10 mouse cellular contexts compared by ENCODE assay signal in the genomic region with DNA sequence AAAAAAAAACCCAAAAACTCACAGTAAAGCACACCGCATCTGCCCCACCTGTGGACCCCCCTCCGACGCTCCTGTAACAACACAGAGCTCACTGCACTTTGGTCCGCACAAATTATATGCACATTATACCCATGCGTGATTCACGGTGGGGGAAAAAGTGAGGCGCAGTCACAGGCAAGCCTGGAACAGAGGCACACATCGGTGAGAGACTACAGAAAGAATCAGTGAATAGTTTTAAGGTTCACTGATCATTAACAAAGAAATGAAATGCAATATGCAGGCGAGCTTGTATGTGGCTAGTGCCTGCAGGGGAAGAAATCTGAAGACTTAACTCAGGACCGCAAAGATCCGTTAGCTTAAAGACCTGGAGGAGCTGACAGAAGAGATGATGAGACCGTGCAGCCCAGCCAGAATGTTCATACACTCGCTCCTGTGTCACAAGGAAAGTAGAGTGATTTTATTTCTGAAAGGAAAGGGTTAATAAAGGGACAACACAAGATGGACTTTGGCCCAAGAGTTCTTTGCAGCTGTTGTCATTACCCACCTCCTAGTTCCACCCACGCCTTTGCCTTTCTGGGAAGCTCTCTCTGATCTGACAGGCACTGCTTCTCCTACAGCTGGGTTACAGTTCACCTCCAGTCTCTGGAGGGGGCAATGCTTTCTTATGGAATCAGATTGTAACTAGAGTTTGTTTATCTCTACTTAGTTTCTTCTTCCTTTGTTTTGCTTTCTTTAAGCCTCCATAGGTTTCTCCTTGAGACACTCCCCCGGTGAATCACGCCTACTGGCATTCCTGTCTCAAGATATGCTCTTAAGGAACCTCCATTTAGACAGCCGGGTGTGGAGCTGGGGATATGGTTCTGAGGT. TPM values are rescaled to one million over a fixed set of nuclear protein-coding genes. Genes with fewer than 3 reads are reported as not detected.
DNase-seq lines count a peak whose midpoint lies in the region; ATAC-seq and TF ChIP-seq lines count a peak whose summit lies in the region.
"Had no signal": no experiment of that assay in that cellular context is flagged by ENCODE, and none has a peak within 500 bp of the region (broad histone marks: within the 10 kb centered on the region; RNA-seq: fewer than 3 reads in every experiment).

No protein-coding gene starts in this region.

- no peak for ATAC-seq in heart, postnatal 0 days (ENCODE audit: insufficient read depth, low read depth)
- peak; percentile 62 for ATAC-seq in embryonic facial prominence, embryonic 14.5 days (ENCODE audit: low read depth)

- TF ChIP-seq CTCF in heart, postnatal 0 days (IDR thresholded peaks at IDR 0.05; ENCODE audit: low read depth): no peak

- H3K4me2 ChIP-seq in heart, postnatal 0 days (ENCODE audit: low read depth, low read length): no peak overlapping the region
- no peak overlapping the region for H3K4me2 ChIP-seq in embryonic facial prominence, embryonic 14.5 days (ENCODE audit: low read depth, low read length)

- H3K4me1 ChIP-seq in heart, postnatal 0 days (ENCODE audit: control insufficient read depth, insufficient read depth): peaks cover 10% of the 10 kb centered on the region; the same call in 1 of the 2 replicates
- H3K4me1 ChIP-seq in embryonic facial prominence, embryonic 14.5 days (ENCODE audit: control insufficient read depth, insufficient read depth, low read length): no peaks in the 10 kb centered on the region

- H3K27ac ChIP-seq in heart, postnatal 0 days (ENCODE audit: low read depth): no peak overlapping the region
- H3K27ac ChIP-seq in embryonic facial prominence, embryonic 14.5 days (replicated peaks; ENCODE audit: low read depth, low read length): no peak overlapping the region

- intact Hi-C loops in heart, postnatal 36 days (cut with DNase I): no loop called here

- 71% methylated on average over 17 of the region's 17 CpGs for WGBS in heart, postnatal 0 days
- 57% methylated on average over 17 of the region's 17 CpGs for WGBS in embryonic facial prominence, embryonic 14.5 days

- no peaks in the 10 kb centered on the region for H3K27me3 ChIP-seq in heart, postnatal 0 days (ENCODE audit: control insufficient read depth, insufficient read depth, low read length)
- no peaks in the 10 kb centered on the region for H3K27me3 ChIP-seq in embryonic facial prominence, embryonic 14.5 days (replicated peaks; ENCODE audit: control insufficient read depth, insufficient read depth, low read length)

- no peak for TF ChIP-seq EP300 in heart, postnatal 0 days (IDR thresholded peaks at IDR 0.05; ENCODE audit: low read depth)

- no peaks in the 10 kb centered on the region for H3K9me3 ChIP-seq in heart, postnatal 0 days (replicated peaks; ENCODE audit: control insufficient read depth, low read length)
- no peaks in the 10 kb centered on the region for H3K9me3 ChIP-seq in embryonic facial prominence, embryonic 14.5 days (ENCODE audit: control insufficient read depth, low read length)

- H3K4me3 ChIP-seq in heart, postnatal 0 days (ENCODE audit: low read depth, low read length): no peak overlapping the region
- H3K4me3 ChIP-seq in embryonic facial prominence, embryonic 14.5 days (ENCODE audit: low read depth, low read length): no peak overlapping the region

- no peaks in the 10 kb centered on the region for H3K36me3 ChIP-seq in heart, postnatal 0 days (replicated peaks; ENCODE audit: control insufficient read depth, insufficient read depth, low read length)
- no peaks in the 10 kb centered on the region for H3K36me3 ChIP-seq in embryonic facial prominence, embryonic 14.5 days (ENCODE audit: control insufficient read depth, insufficient read depth, low read length)

- H3K9ac ChIP-seq in heart, postnatal 0 days (replicated peaks; ENCODE audit: low read depth, low read length): no peak overlapping the region
- H3K9ac ChIP-seq in embryonic facial prominence, embryonic 14.5 days (ENCODE audit: low read depth, low read length): no peak overlapping the region

- peak; percentile 10 for DNase-seq in heart, postnatal 0 days (ENCODE audit: low spot score)
- no peak for DNase-seq in heart, postnatal 36 days
- peak; percentile 58 for DNase-seq in 3T3-L1 (ENCODE audit: low read depth, low spot score)
- peak; percentile 55 for DNase-seq in embryonic facial prominence, embryonic 14.5 days (ENCODE audit: low spot score)
- peak; percentile 45 to 63 for DNase-seq in kidney, postnatal 36 days
- DNase-seq in spleen, postnatal 14 days (ENCODE audit: low spot score in 2 of 2): no peak
- no peak for DNase-seq in cerebellum, adult 11-12 months
- DNase-seq in left cerebral cortex, adult 11 months (ENCODE audit: low spot score): no peak
- DNase-seq: gastrocnemius, postnatal 36 days had no signal

RNA-seq across cellular contexts. Expression of a gene that starts 7.9 kb away (rescaled TPM):
- 58.6 and 66.9 TPM in 2 replicates for total RNA-seq in heart, postnatal 0 days (2014; rRNA removed; ENCODE audit: low replicate concordance)
- polyA plus RNA-seq in heart, postnatal 0 days (2015; fragmentation: Nextera tagmentation; extraction: Ambion mirVana): 7.6 and 8.6 TPM in 2 replicates
- total RNA-seq in heart, postnatal 36 days (2021): 10 to 100 TPM; 43.3 to 44.9 TPM
- 22.7 and 23.2 TPM in 2 replicates for polyA plus RNA-seq in embryonic facial prominence, embryonic 14.5 days (2014; fragmentation: Nextera tagmentation; extraction: Ambion mirVana)

RNA-seq across cellular contexts. Expression of a gene that starts 47.3 kb away (rescaled TPM):
- total RNA-seq in heart, postnatal 0 days (2014; rRNA removed; ENCODE audit: low replicate concordance): not detected in 2 replicates
- polyA plus RNA-seq in heart, postnatal 0 days (2015; fragmentation: Nextera tagmentation; extraction: Ambion mirVana): 0.41 and 0.56 TPM in 2 replicates
- total RNA-seq in heart, postnatal 36 days (2021): under 1 TPM; 0.22 to 0.27 TPM
- 0.62 and 1.5 TPM in 2 replicates for polyA plus RNA-seq in embryonic facial prominence, embryonic 14.5 days (2014; fragmentation: Nextera tagmentation; extraction: Ambion mirVana)
- polyA plus RNA-seq: neural tube, embryonic 14.5 days had no signal

Comparison
In these comparisons a context has a peak if more than half of its experiments do, and no peak if none do; other contexts are left out.
1. DNase-seq: peak in heart, postnatal 0 days (single experiment), 3T3-L1 (single experiment), embryonic facial prominence, embryonic 14.5 days (single experiment) and kidney, postnatal 36 days (2 of 2); none in heart, postnatal 36 days (0 of 2), spleen, postnatal 14 days (0 of 2), cerebellum, adult 11-12 months (single experiment) and left cerebral cortex, adult 11 months (single experiment).